Mouse (Mus musculus) kidney, adult 18-20 months (tissue): ENCODE measurements at regions not wholly inside any gene's neighbourhood (a gene's known extent, or its start where the extent isn't known, plus 50 kb on each side); places are given as distances from the start of the nearest gene placed in this dataset.

Experiments
- DNase-seq: peaks from one replicate; pipeline ENCODE4 v3.0.0; 2021

DNA sequence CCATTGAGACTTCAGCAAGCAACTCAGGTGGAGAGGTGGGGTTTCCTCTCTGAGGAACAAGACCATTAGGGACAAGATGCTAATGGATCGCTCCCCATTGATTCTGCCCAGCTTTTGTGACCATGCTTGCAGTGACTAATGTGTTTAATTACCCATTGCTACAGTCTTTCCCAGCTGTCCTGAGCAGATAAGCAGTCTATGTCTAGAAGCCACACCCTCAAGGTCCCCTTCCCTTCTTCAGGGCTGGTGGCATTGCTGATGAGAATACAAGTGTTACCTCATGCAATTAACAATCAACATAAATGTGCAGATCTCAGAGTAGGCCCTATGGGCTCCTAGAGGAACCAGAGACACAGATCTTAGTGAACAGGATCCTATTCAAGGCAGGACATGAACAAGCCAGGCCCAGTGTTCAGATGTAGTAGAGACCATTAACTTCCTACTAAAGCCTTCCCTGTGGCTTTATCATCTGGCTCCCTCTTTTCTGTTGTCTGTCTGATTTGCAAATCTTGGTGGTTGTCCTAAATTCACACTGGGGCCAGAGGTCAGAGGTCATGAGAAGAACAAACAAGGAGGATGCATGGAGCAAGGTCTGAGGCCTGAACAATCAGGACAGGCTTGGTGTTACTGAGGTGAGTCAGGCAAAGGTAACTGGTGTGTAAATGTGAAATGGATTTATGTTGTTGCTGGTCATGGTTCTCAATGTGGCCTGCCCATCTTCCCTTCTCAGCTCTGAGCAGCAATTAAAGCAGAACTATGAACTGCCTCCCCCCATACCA, 56.8 kb downstream of the Odc1 start:
- DNase-seq = no peak

DNA sequence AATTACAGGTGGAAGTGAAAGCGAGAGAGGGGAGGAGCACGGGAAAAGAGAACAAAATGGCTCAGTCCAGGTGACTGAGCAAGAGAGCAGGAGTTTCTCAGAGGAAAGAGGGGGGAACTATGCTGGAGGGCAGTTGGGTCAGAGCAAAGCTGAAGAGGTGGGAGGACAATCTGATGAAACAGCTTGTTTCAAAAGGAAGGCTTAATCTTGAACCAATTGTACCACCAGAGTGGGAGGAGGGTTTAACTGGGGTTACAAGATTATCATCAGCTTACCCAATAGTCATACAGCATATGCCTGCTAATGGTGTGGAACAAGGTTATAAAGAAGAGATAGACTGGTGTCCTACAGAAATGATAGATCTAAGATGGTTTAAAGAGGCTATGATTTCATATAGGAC, 59.0 kb downstream of the Odc1 start:
- no peak for DNase-seq

DNA sequence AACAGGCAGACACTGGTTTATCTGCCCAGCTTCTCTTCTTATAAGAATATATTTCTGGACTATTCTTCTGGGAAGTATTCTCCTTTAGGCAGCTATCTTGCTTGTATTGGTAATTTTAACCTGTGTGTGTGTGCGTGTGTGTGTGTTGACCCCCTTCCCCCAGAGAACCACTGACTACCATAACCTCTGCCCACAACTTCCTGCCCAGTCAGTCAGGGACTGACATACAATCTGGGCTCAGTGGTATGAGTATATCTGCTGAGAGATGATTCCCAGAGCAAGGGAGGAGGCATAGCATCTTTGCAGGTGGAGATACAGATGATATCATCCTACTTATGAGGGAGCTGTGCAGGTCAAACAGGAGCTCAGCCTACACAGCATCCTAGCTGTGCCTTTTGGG, 65.8 kb downstream of the Odc1 start:
- DNase-seq = no peak

DNA sequence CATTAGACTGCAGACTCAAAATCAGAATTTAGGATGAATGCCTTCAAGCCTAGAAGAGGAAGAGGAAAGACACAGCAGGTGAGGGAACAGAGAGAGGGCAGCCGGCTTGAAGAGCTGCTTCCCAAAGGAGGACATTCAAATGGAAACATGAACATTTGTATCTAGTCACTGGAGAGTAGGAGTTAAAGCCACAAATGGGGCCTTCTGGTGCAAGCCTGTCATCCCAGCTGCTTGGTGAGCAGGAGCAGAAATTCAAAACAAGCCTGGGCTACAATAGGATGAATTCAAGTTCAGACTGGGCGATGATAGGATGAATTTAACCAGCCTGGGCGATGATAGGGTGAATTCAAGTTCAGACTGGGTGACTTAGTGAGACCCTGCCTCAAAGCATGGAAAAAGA, 67.4 kb downstream of the Odc1 start:
- DNase-seq = no peak

DNA sequence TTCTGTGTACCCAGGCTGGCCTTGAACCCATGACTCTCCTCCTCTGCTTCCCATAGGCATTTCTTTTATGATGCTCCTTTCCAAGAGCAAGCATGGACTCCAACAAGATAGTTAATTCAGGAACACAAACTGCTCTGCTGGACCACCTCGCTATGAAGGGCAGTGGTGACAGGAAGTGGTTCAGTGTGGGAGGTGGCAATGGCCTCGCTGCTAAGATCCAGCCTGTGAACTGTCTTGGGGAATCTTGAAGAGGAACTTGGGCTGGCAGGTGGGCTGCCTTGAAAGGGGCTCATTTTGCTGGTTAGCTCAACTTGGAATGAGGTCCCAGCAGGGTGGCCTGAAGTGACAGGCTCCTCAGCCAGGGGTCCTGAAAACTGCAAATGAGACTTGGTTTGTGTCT, 72.4 kb upstream of the Hpcal1 start:
- DNase-seq = no peak

DNA sequence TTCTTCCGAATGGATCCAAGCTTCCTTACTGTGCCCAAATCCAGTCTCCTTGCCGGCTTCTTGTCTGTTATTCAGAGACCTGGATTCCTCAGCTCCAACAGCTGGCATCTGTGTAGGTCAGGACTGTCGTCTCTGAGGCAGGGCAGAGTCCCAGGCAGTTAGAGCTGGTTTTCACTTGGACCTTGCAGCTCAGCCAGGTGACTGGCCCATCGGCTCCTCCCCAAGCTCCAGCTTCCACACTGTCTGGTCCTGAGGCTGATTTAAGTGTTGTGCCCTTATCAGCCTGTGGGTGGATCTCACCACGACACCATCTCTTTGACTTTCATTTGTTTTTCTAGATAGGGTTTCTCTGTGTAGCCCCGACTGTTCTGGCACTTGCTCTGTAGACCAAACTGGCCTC, 70.4 kb upstream of the Hpcal1 start:
- peak; percentile 12 for DNase-seq

DNA sequence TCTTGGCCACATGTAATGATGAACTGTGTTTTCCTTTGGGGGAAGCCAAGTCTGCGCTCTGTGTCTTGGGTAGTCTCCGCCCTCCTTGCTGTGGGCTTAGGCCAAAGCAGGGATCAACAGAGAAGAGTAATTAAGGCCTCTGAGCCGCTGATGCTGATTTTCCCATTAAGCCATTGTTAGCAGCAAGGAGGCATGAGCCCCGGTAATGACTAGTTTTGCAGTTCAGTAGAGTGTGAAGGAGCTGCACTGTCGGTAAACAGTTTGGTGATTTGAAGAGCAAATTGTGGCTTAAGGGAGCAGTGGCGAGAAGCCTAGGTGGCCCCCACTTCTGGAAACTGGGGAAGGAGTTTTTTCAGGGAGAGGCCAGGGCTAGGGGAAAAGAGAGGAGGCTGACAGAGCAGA, 69.2 kb upstream of the Hpcal1 start:
- peak; percentile 13 for DNase-seq

DNA sequence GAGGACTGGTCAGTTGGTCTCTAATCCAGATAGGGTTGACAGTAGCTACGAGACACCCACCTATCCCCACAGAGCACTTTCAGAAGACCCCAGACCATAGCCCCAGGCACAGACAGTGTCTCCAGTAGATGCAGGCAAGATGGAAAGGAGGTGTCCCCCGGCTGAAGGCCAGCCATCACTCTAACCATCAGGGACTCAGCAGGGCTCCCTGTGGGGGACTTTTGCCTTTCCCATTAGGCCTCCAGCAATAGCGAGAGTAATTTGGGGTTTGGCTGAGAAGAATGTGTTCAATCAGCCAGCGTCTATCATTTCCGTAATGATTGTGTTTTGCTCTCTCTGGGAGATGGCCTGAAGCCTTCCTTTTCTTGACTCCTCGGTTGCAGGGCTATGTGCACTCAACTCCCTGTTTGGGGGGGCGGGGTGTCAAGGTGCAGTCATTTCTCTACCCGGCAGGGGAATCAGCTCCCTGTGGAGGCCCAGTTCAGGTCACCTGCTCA, 68.1 kb upstream of the Hpcal1 start:
- DNase-seq = no peak

DNA sequence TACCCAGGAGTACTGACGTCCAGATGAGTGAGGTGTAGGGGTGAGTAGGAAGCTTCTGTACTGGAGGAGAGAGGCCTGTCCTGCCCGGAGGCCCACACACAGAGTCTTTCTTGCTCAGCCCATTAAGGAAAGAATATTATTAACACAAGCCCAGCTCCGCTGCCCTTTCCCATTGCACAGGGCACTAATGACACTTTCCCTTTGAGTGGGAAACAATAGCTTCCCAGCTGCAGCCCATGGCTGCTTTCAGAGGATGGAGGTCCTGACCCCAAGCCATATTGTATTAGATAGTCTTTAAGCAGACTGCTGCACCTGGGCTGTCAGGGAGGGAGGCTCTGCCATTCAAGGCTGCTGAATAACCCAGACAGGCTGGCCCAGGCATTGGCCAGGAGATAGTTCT, 64.6 kb upstream of the Hpcal1 start:
- DNase-seq = no peak

DNA sequence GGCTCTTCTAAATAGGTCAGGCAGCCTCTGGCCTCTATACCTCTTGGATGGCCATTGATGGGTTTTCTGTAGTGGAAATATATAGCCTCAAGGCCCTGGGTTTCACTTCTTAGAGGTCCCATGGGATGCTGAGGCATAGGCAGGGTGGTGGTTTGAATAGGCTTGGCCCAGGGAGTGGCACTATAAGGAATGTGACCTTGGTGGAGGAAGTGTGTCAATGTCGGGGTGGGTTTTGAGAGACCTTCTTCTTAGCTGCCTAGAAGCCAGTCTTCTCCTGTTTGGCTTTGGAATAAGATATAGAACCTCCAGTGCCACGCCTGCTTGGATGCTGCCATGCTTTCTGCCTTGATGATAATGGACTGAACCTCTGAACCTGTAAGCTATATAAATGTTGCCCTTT, 59.5 kb upstream of the Hpcal1 start:
- no peak for DNase-seq

DNA sequence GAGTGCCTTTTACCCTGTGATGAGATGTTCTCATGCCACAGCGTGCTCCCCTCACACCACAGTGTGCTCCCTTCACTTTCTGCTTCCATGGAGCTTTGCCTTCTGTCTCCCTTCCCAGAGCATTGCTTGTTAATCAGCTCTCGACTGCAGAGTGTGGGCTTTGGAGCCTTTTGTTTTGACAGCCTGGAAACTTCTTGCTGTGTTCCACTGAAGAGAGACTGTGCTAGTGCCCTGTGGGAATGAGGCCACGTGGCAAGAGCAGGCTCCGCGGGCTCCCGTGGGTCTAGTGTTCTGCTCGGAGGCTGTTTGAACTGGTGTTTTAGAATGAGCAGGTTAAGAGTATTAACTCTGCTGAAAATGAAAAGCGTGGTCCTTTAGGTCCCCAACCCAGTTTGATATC, 54.5 kb upstream of the Hpcal1 start:
- peak; percentile 12 for DNase-seq

DNA sequence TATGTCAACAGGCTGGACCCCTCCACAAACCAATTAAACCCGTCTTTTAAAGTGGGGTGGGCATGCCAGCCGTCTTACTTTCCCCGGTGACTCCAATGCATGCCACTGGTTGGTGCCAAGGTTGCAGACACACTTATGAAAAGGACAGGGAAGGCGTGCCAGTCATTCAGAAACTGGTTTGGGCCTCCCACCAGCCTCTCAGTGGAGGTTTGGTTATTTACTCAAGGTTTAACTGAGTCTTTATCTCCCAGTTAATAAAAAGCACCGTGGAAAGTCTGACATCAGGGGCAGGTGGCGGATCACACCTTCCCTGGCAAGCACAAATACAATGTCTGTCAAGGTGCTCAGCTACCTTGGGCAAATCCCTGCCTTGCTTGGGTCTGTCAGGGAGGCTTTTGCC, 54.1 kb upstream of the Hpcal1 start:
- peak; percentile 11 for DNase-seq
